Mouse (Mus musculus) heart, embryonic 10.5 days (tissue): ENCODE data around the gene Tspan11. TPM values are rescaled to one million over a fixed set of nuclear protein-coding genes. Genes with fewer than 3 reads are reported as not detected.
A peak's percentile ranks its signal among the peaks of the same experiment; 100 is the strongest.

Experiments
- DNase-seq: peaks from one replicate; pipeline ENCODE4 v3.0.0-alpha.2; 2017; ENCODE audit warnings: low spot score
- H3K27ac ChIP-seq: fragments of 300-500 bp; sonication (generic); 2 replicates; pipeline ENCODE4 v1.5.1; 2016; ENCODE audit warnings: mild to moderate bottlenecking
- H3K27me3 ChIP-seq: fragments of 300-500 bp; sonication (generic); 2 replicates; pipeline ENCODE4 v1.6.1; 2016; ENCODE audit warnings: mild to moderate bottlenecking; ENCODE audit not compliant: poor library complexity, insufficient read depth, severe bottlenecking
- H3K36me3 ChIP-seq: fragments of 300-500 bp; sonication (generic); 2 replicates; pipeline ENCODE4 v1.6.1; 2016; ENCODE audit warnings: mild to moderate bottlenecking, moderate library complexity
- H3K4me1 ChIP-seq: fragments of 300-500 bp; sonication (generic); 2 replicates; pipeline ENCODE4 v1.6.1; 2016; ENCODE audit warnings: mild to moderate bottlenecking
- H3K4me3 ChIP-seq: fragments of 300-500 bp; sonication (generic); 2 replicates; pipeline ENCODE4 v1.5.1; 2016; ENCODE audit warnings: mild to moderate bottlenecking, moderate library complexity
- H3K9me3 ChIP-seq: fragments of 300-500 bp; sonication (generic); 2 replicates; pipeline ENCODE4 v1.6.1; 2016; ENCODE audit warnings: mild to moderate bottlenecking, moderate library complexity
- WGBS: fragments of 180-500 bp; shearing (Covaris S2); methylation state at CpG from one replicate; pipeline ENCODE4 v1.1.7; 2016; 5-methylcytosine and 5-hydroxymethylcytosine counted together
- polyA plus RNA-seq: library from polyadenylated mRNA; unstranded; fragments of >200 nt; fragmentation: Nextera tagmentation; extraction: Ambion mirVana; gene quantifications from 2 replicates; pipeline ENCODE4 v1.2.1, GENCODE M21; 2016

Tspan11 gene
- polyA plus RNA-seq, 1 experiment from 2014 or later = 1.8 TPM

DNA sequence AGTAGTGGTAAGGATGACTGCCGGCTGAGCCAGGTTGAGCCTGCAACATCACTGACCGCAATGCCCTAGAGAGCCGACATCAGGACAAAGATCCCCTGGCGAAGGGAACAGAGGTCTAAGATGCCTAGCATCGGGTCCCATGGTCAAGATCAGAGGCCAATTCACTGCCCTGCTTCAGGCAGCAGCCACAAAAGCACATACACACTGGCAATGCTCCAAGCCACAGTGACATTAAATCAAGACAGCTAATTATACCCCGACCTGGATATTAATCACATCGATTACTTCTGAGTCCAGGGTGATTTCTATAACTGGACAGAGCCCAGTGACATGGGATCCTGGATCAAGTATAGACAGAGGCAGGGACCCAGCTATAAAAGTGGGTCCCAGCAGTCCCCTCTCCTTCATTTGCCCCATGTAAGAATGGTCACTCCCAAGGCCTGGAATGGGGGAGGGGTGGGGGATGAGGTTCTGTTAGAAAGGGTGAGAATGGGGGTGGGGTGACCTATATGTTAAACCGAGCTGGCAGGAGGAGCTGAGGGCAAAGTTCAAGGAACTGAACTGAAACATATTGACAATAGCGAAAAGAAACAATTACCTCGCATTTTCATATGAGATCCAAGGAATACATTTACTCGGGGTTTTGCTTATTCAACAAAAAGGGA is 93.1 kb downstream of the Tspan11 start:
- no peaks in the 10 kb centered on the region for H3K9me3 ChIP-seq
- H3K4me3 ChIP-seq = no peak overlapping the region
- H3K36me3 ChIP-seq = 0 out of 2 replicates have a peak, but pooled peaks cover 4% of the 10 kb centered on the region
- no peaks in the 10 kb centered on the region for H3K27me3 ChIP-seq
- DNase-seq = no peak
- H3K27ac ChIP-seq = 0 out of 2 replicates have a peak overlapping the region, but pooled peaks have one; percentile 7
- 76% methylated on average over 11 of the region's 11 CpGs for WGBS
- H3K4me1 ChIP-seq = peaks cover 85% of the 10 kb centered on the region

DNA sequence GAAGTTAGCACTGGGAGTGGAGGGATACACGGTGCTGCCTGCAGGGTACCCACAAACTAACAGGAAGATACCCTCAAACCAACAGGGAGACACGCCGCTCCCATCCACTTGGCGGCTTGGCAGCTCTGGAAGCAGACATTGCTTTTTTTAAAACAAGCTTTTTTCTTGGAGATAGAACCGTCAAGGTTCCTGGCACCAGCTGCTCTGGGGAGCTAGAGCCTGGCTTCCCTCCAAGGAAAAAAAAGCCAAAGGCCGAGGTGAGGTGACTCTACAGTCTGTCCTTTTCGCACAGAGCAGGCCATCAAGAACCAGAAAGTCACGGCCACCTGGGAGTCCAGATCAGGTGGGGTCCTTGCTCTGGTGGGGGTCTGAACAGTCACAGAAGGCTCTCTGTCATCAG is 93.8 kb downstream of the Tspan11 start:
- Histone ChIP-seq H3K27ac (peak overlapping the region; percentile 7; the same call in 1 of the 2 replicates), H3K4me1 (peaks cover 85% of the 10 kb centered on the region), H3K9me3 (no peaks in the 10 kb centered on the region), H3K36me3 (0 out of 2 replicates have a peak, but pooled peaks cover 4% of the 10 kb centered on the region), H3K4me3 (no peak overlapping the region), H3K27me3 (no peaks in the 10 kb centered on the region)
- no peak for DNase-seq
- 60% methylated on average over 8 of the region's 8 CpGs for WGBS

- peak overlapping the region; percentile 85 for H3K27ac ChIP-seq
- 26% methylated on average over 9 of the region's 9 CpGs for WGBS
- H3K4me3 ChIP-seq = no peak overlapping the region; the same call in 1 of the 2 replicates
- DNase-seq = peak; percentile 84
- 0 out of 2 replicates have a peak, but pooled peaks cover 4% of the 10 kb centered on the region for H3K36me3 ChIP-seq
- H3K27me3 ChIP-seq = no peaks in the 10 kb centered on the region
- H3K9me3 ChIP-seq = no peaks in the 10 kb centered on the region
- peaks cover 94% of the 10 kb centered on the region for H3K4me1 ChIP-seq
Observed at GRCm38 (mm10) chr6:127986357-127986756, 99.0 kb downstream of the Tspan11 start.

- Histone ChIP-seq H3K4me3 (no peak overlapping the region), H3K36me3 (peaks cover 5% of the 10 kb centered on the region), H3K9me3 (no peaks in the 10 kb centered on the region), H3K27ac (peak overlapping the region; percentile 85; the same call in 1 of the 2 replicates), H3K27me3 (no peaks in the 10 kb centered on the region), H3K4me1 (peaks cover 94% of the 10 kb centered on the region)
- DNase-seq = no peak
- 81% methylated on average over 14 of the region's 14 CpGs for WGBS
Observed at GRCm38 (mm10) chr6:127987374-127987773, 100.0 kb downstream of the Tspan11 start.

DNA sequence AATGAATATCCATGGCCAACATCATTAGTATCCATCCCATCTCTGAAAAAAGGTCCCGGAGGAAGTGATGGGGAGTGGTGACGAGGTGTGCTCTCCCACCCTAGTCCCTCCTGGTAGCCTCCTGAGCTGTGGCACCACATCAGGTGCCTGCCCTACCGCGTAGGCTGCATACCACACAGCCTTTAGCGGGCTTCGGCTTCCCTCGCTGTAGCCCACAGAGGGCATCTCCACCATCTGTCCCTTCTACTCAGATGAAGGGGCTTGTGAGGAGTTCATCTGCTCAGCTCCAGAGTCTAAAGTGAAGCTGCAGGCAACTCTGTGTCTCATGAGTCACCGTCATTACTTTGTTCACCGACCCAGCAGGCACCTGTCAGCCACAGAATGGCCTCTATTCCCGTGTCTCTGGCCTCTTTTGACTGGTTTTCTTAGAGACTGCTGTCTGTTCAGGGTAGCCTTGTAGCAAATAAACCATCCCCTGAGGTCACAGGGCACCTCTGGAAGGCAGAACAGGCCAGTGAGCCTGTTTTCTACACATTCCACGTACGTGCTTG is 101.6 kb downstream of the Tspan11 start:
- no peaks in the 10 kb centered on the region for H3K9me3 ChIP-seq
- H3K4me3 ChIP-seq = no peak overlapping the region
- peaks cover 12% of the 10 kb centered on the region for H3K36me3 ChIP-seq
- no peak for DNase-seq
- H3K27me3 ChIP-seq = no peaks in the 10 kb centered on the region
- H3K27ac ChIP-seq = peak overlapping the region; percentile 85
- peaks cover 97% of the 10 kb centered on the region for H3K4me1 ChIP-seq
- 81% methylated on average over 12 of the region's 12 CpGs for WGBS

DNA sequence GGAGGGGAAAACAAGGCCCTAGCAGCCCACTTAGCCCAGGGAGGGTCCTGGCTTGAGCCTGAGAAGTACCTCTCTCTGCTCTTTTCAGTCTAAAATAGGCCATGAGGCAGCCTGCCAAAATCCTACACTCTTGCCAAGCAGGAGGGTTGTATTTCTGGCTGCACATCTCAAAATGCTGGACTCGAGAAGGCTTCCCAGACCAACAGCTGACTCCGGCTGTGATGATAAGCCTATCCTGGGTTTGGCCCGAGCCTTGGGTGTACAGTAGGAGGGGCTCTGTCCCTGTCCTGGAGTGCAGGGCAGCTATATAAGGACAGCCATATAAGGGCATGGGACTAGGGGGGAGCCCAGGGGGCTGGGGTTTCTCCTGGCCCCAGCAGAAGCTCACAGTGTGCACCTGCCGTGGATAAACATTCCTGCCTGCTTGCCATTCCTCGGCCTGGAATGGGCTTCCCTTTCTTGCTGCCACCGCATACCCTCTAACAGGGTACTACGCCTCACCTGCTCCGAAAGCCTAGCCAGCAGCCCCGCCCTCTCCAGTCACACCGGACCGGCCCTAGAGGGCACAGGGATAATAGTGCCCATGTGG is 102.3 kb downstream of the Tspan11 start:
- no peaks in the 10 kb centered on the region for H3K27me3 ChIP-seq
- H3K9me3 ChIP-seq = no peaks in the 10 kb centered on the region
- DNase-seq = no peak
- peaks cover 98% of the 10 kb centered on the region for H3K4me1 ChIP-seq
- peak overlapping the region; percentile 85 for H3K27ac ChIP-seq
- peak overlapping the region; percentile 22 for H3K4me3 ChIP-seq
- 39% methylated on average over 11 of the region's 11 CpGs for WGBS
- H3K36me3 ChIP-seq = peaks cover 10% of the 10 kb centered on the region

DNA sequence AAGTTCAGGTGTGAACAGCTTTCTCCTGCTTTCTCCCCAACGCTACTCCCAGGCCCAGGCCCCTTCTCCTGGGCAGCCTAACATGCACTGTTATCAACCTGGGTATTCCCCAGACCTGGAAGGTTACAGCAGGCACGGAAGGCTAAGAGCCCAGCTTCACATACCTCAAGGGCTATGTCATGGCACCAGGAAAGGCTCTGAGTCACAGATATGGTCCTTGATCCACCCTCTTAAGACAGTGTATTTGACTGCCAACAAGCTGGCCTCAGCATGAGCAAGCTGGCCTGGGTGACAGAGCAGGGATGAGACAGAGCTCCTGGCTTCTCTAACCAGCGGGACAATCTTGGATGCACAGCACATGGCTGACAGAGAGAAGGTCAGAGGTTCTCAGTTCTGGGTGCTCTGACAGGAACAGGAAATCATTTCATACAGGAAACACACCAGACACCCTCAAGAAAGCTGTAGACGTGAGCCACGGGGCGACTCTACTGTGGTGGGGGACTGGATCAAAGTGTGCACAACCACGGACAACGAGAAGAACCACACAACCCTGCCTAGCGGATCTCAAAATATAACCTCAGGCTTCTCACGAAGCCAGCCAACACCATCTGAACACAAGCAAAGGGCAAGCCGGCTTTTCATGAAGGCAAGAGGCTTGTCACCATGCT is 104.3 kb downstream of the Tspan11 start:
- 60% methylated on average over 11 of the region's 11 CpGs for WGBS
- peak; percentile 85 for DNase-seq
- Histone ChIP-seq H3K36me3 (peaks cover 10% of the 10 kb centered on the region), H3K27ac (peak overlapping the region; percentile 78), H3K27me3 (no peaks in the 10 kb centered on the region), H3K4me3 (no peak overlapping the region), H3K4me1 (peaks cover 93% of the 10 kb centered on the region), H3K9me3 (no peaks in the 10 kb centered on the region)

DNA sequence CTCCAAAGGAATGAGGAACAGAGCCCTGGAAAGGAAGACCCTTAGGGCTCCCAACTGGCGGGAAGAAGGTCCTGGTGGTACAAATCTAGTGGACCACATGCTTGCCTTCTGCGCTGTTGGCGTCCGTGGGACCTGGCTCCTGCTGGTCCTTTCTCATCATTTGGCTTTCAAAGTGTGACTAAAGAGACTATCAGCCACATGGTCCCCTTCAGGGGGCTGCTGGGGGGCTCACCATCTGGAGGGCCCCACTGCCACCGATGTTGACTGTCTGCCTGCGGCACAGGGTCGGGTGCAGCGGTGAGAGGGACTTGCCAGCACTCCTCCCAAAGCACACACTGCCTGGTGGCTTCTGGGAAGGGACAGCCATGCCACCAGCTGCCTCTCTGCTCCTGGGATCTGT is 105.6 kb downstream of the Tspan11 start:
- Histone ChIP-seq H3K27me3 (no peaks in the 10 kb centered on the region), H3K27ac (peak overlapping the region; percentile 78; the same call in 1 of the 2 replicates), H3K36me3 (peaks cover 21% of the 10 kb centered on the region), H3K4me1 (peaks cover 79% of the 10 kb centered on the region), H3K9me3 (no peaks in the 10 kb centered on the region), H3K4me3 (no peak overlapping the region)
- no peak for DNase-seq
- WGBS = 78% methylated on average over 8 of the region's 8 CpGs

DNA sequence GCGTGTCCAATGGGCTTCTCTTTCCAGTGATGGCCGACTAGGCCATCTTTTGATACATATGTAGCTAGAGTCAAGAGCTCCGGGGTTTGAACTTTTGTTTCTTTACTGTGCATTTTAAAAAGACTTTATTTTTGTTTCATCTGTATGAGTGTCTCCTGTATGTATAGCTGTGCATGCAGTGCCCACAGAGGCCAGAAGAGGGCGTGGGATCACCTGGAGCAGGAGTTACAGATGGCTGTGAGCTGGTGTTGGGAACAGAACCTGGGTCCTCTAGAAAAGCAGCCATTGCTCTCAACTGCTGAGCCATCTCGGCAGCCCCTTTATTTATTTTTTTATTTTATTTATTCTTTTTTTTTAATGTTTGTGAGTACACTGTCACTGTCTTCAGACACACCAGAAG is 109.5 kb downstream of the Tspan11 start:
- Histone ChIP-seq H3K27me3 (no peaks in the 10 kb centered on the region), H3K9me3 (no peaks in the 10 kb centered on the region), H3K4me1 (peaks cover 55% of the 10 kb centered on the region), H3K36me3 (peaks cover 28% of the 10 kb centered on the region), H3K27ac (no peak overlapping the region), H3K4me3 (no peak overlapping the region)
- DNase-seq = no peak
- WGBS = 80% methylated on average over 5 of the region's 5 CpGs

- peaks cover 55% of the 10 kb centered on the region for H3K4me1 ChIP-seq
- DNase-seq = no peak
- H3K36me3 ChIP-seq = peaks cover 17% of the 10 kb centered on the region
- 0 out of 2 replicates have a peak overlapping the region, but pooled peaks have one; percentile 8 for H3K27ac ChIP-seq
- H3K27me3 ChIP-seq = no peaks in the 10 kb centered on the region
- 79% methylated on average over 2 of the region's 2 CpGs for WGBS
- H3K9me3 ChIP-seq = no peaks in the 10 kb centered on the region
- H3K4me3 ChIP-seq = no peak overlapping the region
Observed at GRCm38 (mm10) chr6:127999118-127999517, 111.7 kb downstream of the Tspan11 start.

DNA sequence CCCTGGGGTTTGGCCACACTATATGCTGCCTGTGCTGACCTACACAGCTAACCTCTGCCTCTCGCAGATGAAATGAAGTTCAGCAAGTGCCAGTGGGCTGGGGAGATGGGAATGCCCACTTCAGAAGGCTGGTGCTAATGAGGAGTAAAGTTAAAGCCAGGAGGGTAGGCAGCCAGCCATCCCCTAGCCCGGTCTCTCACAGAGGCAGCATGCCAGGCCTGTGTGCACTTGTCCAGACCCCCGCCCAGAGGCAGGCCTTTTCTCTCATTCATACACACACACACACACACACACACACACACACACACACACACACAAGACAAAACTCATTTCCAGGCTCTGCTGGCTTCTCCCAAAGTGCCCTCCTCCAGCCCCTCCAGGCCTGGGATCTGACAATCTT is 113.4 kb downstream of the Tspan11 start:
- Histone ChIP-seq H3K4me1 (peaks cover 56% of the 10 kb centered on the region), H3K27me3 (no peaks in the 10 kb centered on the region), H3K4me3 (no peak overlapping the region), H3K27ac (no peak overlapping the region), H3K36me3 (peaks cover 17% of the 10 kb centered on the region), H3K9me3 (no peaks in the 10 kb centered on the region)
- 82% methylated on average over 3 of the region's 3 CpGs for WGBS
- no peak for DNase-seq

DNA sequence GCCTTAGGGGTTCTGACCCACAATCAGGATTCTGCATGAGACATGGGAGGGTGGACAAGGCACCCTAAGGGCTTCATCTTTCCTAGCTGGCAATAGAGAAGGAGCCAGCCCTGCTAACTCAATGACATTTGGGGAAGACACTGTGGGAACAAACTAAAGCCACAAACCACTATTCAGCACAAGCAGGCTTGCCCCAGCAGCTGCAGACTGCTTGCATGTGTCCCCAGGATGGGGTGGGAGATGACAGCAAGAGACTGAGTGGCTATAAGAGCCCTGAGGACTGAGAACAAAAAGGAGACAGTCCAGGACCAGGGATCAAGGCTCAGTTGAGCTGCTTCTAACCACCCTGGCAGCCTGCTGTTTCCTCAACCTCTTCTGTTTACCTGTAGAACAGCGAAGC is 114.2 kb downstream of the Tspan11 start:
- H3K36me3 ChIP-seq = peaks cover 17% of the 10 kb centered on the region
- no peaks in the 10 kb centered on the region for H3K27me3 ChIP-seq
- no peak overlapping the region for H3K4me3 ChIP-seq
- H3K27ac ChIP-seq = no peak overlapping the region
- peaks cover 61% of the 10 kb centered on the region for H3K4me1 ChIP-seq
- no peak for DNase-seq
- H3K9me3 ChIP-seq = no peaks in the 10 kb centered on the region
- WGBS = 52% methylated on average over 1 of the region's 1 CpGs

- peak overlapping the region; percentile 48; the same call in 1 of the 2 replicates for H3K27ac ChIP-seq
- H3K4me3 ChIP-seq = no peak overlapping the region
- WGBS = 76% methylated on average over 10 of the region's 10 CpGs
- H3K36me3 ChIP-seq = peaks cover 15% of the 10 kb centered on the region
- H3K4me1 ChIP-seq = peaks cover 66% of the 10 kb centered on the region
- DNase-seq = no peak
- H3K9me3 ChIP-seq = no peaks in the 10 kb centered on the region
- no peaks in the 10 kb centered on the region for H3K27me3 ChIP-seq
Observed at GRCm38 (mm10) chr6:128002104-128002503, 114.7 kb downstream of the Tspan11 start.
